10 mouse cellular contexts compared by ENCODE assay signal in genomic region chr2:155606360-155606759, GRCm38 (mm10). TPM values are rescaled to one million over a fixed set of nuclear protein-coding genes. Genes with fewer than 3 reads are reported as not detected.
DNase-seq lines count a peak whose midpoint lies in the region; ATAC-seq lines count a peak whose summit lies in the region.
"Had no signal": no experiment of that assay in that cellular context is flagged by ENCODE, and none has a peak within 500 bp of the region (broad histone marks: within the 10 kb centered on the region; RNA-seq: fewer than 3 reads in every experiment).

No protein-coding gene starts in this region.

- no peaks in the 10 kb centered on the region for H3K36me3 ChIP-seq in forebrain, embryonic 10.5 days (replicated peaks)
- no peaks in the 10 kb centered on the region for H3K36me3 ChIP-seq in forebrain, embryonic 11.5 days (ENCODE audit: control insufficient read depth, insufficient read depth, low read length)
- no peaks in the 10 kb centered on the region for H3K36me3 ChIP-seq in heart, embryonic 13.5 days
- no peaks in the 10 kb centered on the region for H3K36me3 ChIP-seq in limb, embryonic 10.5 days
- H3K36me3 ChIP-seq: kidney, embryonic 15.5 days had no signal

- no peak for DNase-seq in forebrain, embryonic 10.5 days (ENCODE audit: extremely low spot score, low spot score)
- DNase-seq in forebrain, embryonic 11.5 days (ENCODE audit: low spot score), result no peak
- peak; percentile 71 for DNase-seq in cerebellum, adult 11 months
- no peak for DNase-seq in limb, embryonic 10.5 days (ENCODE audit: low spot score)
- DNase-seq in spleen, postnatal 10 days (ENCODE audit: low spot score in 2 of 2), result no peak
- DNase-seq in thymus, postnatal 25 days, result no peak
- DNase-seq in adrenal gland, adult 18-20 months (ENCODE audit: low spot score in 2 of 2), result no peak
- DNase-seq: lung, adult 18-20 months had no signal

- no peak overlapping the region for H3K9ac ChIP-seq in forebrain, embryonic 11.5 days (ENCODE audit: low read length)
- H3K9ac ChIP-seq in heart, embryonic 13.5 days, result peak overlapping the region; percentile 61; the same call in 1 of the 2 replicates
- H3K9ac ChIP-seq: kidney, embryonic 15.5 days had no signal

- no peak overlapping the region for H3K4me3 ChIP-seq in forebrain, embryonic 10.5 days
- H3K4me3 ChIP-seq in forebrain, embryonic 11.5 days (ENCODE audit: low read depth, low read length), result no peak overlapping the region
- no peak overlapping the region for H3K4me3 ChIP-seq in heart, embryonic 13.5 days
- no peak overlapping the region for H3K4me3 ChIP-seq in limb, embryonic 10.5 days
- H3K4me3 ChIP-seq: kidney, embryonic 15.5 days had no signal

- H3K27ac ChIP-seq in forebrain, embryonic 10.5 days, result 0 out of 2 replicates have a peak overlapping the region, but pooled peaks have one; percentile 44
- no peak overlapping the region for H3K27ac ChIP-seq in forebrain, embryonic 11.5 days (ENCODE audit: low read depth, low read length)
- peak overlapping the region; percentile 91 for H3K27ac ChIP-seq in heart, embryonic 13.5 days (replicated peaks)
- H3K27ac ChIP-seq in limb, embryonic 10.5 days, result 0 out of 2 replicates have a peak overlapping the region, but pooled peaks have one; percentile 11
- H3K27ac ChIP-seq: kidney, embryonic 15.5 days had no signal

- no peak for ATAC-seq in forebrain, embryonic 11.5 days (replicated peaks; ENCODE audit: low FRiP score)
- ATAC-seq in heart, embryonic 13.5 days (ENCODE audit: extremely low read depth, insufficient number of reproducible peaks, low FRiP score, low TSS enrichment), result no peak

- WGBS in forebrain, embryonic 10.5 days, result 88% methylated on average over 4 of the region's 4 CpGs
- 89% methylated on average over 4 of the region's 4 CpGs for WGBS in forebrain, embryonic 11.5 days
- WGBS in heart, embryonic 13.5 days, result 46% methylated on average over 4 of the region's 4 CpGs
- 87% methylated on average over 4 of the region's 4 CpGs for WGBS in limb, embryonic 10.5 days

- H3K27me3 ChIP-seq in forebrain, embryonic 10.5 days (ENCODE audit: poor library complexity, severe bottlenecking), result 0 out of 2 replicates have a peak, but pooled peaks cover 1% of the 10 kb centered on the region
- H3K27me3 ChIP-seq in forebrain, embryonic 11.5 days (ENCODE audit: control insufficient read depth, insufficient read depth, low read length), result no peaks in the 10 kb centered on the region
- H3K27me3 ChIP-seq in heart, embryonic 13.5 days (replicated peaks), result no peaks in the 10 kb centered on the region
- no peaks in the 10 kb centered on the region for H3K27me3 ChIP-seq in limb, embryonic 10.5 days (ENCODE audit: low read depth, poor library complexity, severe bottlenecking)
- H3K27me3 ChIP-seq: kidney, embryonic 15.5 days had no signal

- no peak overlapping the region for H3K4me2 ChIP-seq in forebrain, embryonic 11.5 days (ENCODE audit: low read depth, low read length, severe bottlenecking)
- H3K4me2 ChIP-seq in heart, embryonic 13.5 days, result peak overlapping the region; percentile 56
- H3K4me2 ChIP-seq: kidney, embryonic 15.5 days had no signal

- peaks cover 16% of the 10 kb centered on the region for H3K4me1 ChIP-seq in forebrain, embryonic 10.5 days
- H3K4me1 ChIP-seq in forebrain, embryonic 11.5 days (replicated peaks; ENCODE audit: control insufficient read depth, insufficient read depth, low read length), result no peaks in the 10 kb centered on the region
- peaks cover 44% of the 10 kb centered on the region for H3K4me1 ChIP-seq in heart, embryonic 13.5 days
- peaks cover 11% of the 10 kb centered on the region for H3K4me1 ChIP-seq in limb, embryonic 10.5 days

- H3K9me3 ChIP-seq in forebrain, embryonic 10.5 days, result no peaks in the 10 kb centered on the region
- H3K9me3 ChIP-seq in forebrain, embryonic 11.5 days (ENCODE audit: control insufficient read depth, low read length), result no peaks in the 10 kb centered on the region
- no peaks in the 10 kb centered on the region for H3K9me3 ChIP-seq in heart, embryonic 13.5 days
- H3K9me3 ChIP-seq in limb, embryonic 10.5 days (replicated peaks), result no peaks in the 10 kb centered on the region
- H3K9me3 ChIP-seq: kidney, embryonic 15.5 days had no signal

RNA-seq across cellular contexts. Expression of gene Myh7b, which starts 4.7 kb away (rescaled TPM):
- polyA plus RNA-seq in forebrain, embryonic 10.5 days (2016; fragmentation: Nextera tagmentation; extraction: Ambion mirVana), result 0.67 and 0.73 TPM in 2 replicates
- polyA plus RNA-seq in forebrain, embryonic 11.5 days (2014; fragmentation: Nextera tagmentation; extraction: Ambion mirVana), result 0.27 and 0.31 TPM in 2 replicates
- polyA plus RNA-seq in heart, embryonic 13.5 days (2015; fragmentation: Nextera tagmentation; extraction: Ambion mirVana), result 17.7 and 21.2 TPM in 2 replicates
- polyA plus RNA-seq in limb, embryonic 10.5 days (2016; fragmentation: Nextera tagmentation; extraction: Ambion mirVana), result 0.36 and 0.63 TPM in 2 replicates
- total RNA-seq in adrenal gland, adult 18-20 months (2021), result under 1 TPM; 0.17 to 0.45 TPM

RNA-seq across cellular contexts. Expression of gene Gss, which starts 13.8 kb away (rescaled TPM):
- polyA plus RNA-seq in forebrain, embryonic 10.5 days (2016; fragmentation: Nextera tagmentation; extraction: Ambion mirVana), result 22.6 and 24.2 TPM in 2 replicates
- polyA plus RNA-seq in forebrain, embryonic 11.5 days (2014; fragmentation: Nextera tagmentation; extraction: Ambion mirVana), result 18.1 and 22.3 TPM in 2 replicates
- 24.2 and 25.6 TPM in 2 replicates for polyA plus RNA-seq in heart, embryonic 13.5 days (2015; fragmentation: Nextera tagmentation; extraction: Ambion mirVana)
- polyA plus RNA-seq in limb, embryonic 10.5 days (2016; fragmentation: Nextera tagmentation; extraction: Ambion mirVana), result 24.3 and 25.1 TPM in 2 replicates
- 10 to 100 TPM; 41.4 to 67.5 TPM for total RNA-seq in adrenal gland, adult 18-20 months (2021)

Comparison
In these comparisons a context has a peak if more than half of its experiments do, and no peak if none do; other contexts are left out.
1. RNA of gene Myh7b, which starts 4.7 kb away (polyA plus RNA-seq): 17.7 to 21.2 TPM in heart, embryonic 13.5 days; 0.67 to 0.73 TPM in forebrain, embryonic 10.5 days, 0.36 to 0.63 TPM in limb, embryonic 10.5 days and 0.27 to 0.31 TPM in forebrain, embryonic 11.5 days; every median in the first group is over 10 times any median in the second.